Mouse (Mus musculus) gastrocnemius, postnatal 10 days (tissue): ENCODE data around the gene Dlst. TPM values are rescaled to one million over a fixed set of nuclear protein-coding genes. Genes with fewer than 3 reads are reported as not detected.
"Not testable (repeated sequence)": the region's sequence is repeated elsewhere in the genome, so short reads cannot be mapped to it uniquely, and the experiment has no call there.

Experiments
- DNase-seq: peaks from one replicate; pipeline ENCODE4 v3.0.0; 2021; ENCODE audit warnings: mixed read lengths
- total RNA-seq, 2 experiments: library from RNA; stranded (reverse); gene quantifications; 2 replicates each; pipeline ENCODE4 v1.2.3; 2021

Gene Dlst
- total RNA-seq, 2 experiments from 2014 or later = 284 to 308 TPM

DNA sequence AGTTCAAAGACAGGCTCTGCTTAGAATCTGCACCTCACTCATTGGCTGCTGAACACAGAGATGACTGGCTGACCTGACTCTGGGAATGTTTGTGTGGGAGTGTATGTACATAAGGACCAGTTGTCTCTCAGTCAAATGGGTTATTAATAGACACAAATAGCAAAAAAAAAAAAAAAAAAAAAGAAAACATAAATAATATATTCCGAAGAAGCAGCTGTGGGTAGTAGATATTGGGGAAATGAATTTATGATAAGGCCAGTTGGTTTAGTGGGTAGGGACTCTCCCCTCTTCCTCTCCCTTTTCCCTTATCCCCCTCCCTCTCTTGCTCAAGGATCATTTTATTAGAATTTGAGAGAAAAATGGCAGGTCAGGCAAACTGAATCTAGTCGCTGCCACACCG is 3.3 kb downstream of the Dlst start:
- no peak for DNase-seq

DNA sequence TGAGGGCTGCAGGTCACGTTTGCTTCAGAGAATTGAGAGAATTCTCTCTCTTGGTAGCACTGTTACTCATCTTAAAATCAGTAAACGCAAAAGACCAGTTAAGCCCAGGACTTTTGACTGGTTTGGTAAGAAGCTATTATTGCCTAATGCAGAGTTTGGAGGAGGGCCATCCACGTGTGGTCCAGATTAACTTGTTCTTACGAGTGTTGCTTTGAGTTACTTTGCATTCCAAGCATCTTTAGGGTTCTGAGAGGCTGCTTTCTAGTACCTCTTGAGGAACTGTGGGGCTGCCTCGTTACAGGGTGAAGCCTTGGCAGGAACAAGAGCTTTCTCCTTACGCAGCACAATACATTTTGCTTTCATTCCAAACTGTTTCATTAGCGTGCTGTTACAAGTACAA is 5.0 kb downstream of the Dlst start:
- DNase-seq = no peak

DNA sequence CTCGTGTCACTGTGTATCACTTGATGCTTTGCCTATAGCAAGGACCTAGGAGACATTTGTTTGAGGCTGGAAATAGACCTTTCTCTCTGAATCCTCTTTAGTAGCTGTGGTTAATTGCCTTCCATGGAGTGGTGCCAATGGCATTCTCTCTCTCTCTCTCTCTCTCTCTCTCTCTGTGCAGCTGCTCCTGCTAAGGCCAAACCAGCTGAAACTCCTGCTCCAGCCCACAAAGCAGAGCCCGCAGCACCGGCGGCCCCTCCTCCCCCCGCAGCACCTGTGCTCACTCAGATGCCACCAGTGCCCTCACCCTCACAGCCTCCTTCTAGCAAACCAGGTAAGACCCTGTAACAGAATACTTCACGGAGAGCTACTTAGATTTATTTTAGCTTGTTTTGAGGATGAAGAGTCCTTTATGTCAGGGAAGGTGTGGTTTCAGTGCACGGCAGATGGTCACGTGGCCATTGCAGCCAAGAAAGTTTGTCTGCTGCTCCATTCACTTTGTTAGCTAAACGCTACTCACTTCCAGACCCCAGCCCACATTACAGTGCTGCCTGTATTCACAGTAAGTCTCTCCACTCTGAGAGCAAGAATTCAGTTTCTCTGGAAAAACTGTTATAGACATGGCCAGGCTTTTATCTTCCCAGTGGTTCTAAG is 11.3 kb downstream of the Dlst start:
- DNase-seq = no peak

DNA sequence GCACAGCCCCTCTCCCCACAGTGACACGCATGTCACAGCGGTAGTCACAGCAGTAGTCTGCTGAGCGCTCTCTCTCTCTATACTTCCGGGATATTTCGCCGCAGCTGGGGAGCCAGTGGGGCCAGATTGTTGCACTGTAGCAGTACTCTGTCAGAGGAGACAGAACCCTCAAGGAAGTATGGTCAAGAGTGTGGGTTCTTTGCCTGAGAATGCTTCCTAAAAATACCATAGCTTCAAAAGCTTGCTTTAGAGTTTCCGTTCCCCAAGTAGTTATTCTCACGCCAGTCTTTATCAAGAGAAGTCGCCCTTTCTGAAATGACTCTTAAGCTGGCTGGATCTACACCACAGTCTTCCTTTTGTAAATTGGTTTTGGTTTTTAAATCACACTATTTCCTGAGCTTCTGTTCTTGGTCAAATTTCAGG is 12.5 kb downstream of the Dlst start:
- no peak for DNase-seq

DNA sequence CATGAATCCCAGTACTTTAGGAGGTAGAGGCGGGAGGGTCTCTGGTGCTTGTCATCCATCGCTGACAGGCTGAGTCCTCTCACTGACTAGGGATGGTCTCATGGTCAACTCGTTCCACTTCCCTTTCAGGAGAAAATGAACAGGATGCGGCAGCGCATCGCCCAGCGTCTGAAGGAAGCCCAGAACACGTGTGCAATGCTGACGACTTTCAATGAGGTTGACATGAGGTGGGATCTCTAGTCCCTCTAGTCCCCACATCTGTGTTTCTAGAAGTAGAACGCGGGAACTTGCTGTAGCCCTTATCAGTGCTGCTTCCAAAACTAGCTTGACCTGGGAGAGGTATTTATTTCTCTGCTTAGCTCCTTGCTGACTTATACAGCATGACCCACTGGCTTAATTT is 13.0 kb downstream of the Dlst start:
- DNase-seq = no peak

DNA sequence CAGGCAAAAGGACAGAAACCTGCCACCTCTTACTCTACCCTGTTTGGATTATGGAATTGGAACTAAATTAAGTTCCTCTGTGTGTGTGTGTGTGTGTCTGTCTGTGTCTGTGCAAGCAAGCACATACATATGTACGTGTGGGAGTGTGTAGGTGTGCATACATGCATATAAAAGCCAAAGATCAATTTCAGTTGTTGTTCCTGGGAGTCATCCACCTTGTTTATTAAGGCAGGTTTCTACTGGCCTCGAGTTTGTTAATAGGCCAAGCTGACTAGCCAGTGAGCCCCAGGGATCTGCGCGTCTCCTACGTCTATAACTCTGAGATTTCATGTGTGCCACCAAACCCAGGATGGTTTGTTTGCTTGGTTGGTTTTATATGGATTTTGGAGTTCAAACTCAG is 14.1 kb downstream of the Dlst start:
- no peak for DNase-seq

DNA sequence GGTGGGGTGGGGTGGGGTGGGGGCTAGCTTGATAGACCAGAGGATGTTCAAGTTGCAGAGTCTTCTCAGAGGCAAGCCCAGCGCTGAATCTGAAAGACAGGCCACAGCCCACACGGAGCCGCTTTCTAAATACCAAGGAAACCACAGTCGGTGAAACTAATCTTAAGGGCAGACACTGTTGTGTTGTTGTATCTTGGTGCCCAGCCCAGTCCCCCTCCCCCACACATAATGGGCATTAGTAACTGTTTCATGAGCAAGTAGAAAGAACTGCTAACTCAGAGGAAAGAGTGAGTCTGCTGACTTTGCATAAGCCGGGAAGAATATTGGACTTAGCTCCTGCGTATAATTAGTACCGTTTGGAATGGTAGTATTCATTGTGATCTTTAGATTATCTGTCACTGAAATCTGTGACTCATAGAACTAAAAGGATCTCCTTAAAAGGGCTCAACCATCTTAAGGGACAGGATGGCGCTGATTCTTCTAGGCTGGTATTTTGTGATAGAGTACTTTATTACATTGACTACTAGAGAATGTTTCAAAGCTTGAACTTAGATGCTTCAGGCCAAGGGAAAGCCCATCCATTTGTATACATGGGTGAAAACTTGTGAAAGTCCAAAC is 16.5 kb downstream of the Dlst start:
- no peak for DNase-seq

DNA sequence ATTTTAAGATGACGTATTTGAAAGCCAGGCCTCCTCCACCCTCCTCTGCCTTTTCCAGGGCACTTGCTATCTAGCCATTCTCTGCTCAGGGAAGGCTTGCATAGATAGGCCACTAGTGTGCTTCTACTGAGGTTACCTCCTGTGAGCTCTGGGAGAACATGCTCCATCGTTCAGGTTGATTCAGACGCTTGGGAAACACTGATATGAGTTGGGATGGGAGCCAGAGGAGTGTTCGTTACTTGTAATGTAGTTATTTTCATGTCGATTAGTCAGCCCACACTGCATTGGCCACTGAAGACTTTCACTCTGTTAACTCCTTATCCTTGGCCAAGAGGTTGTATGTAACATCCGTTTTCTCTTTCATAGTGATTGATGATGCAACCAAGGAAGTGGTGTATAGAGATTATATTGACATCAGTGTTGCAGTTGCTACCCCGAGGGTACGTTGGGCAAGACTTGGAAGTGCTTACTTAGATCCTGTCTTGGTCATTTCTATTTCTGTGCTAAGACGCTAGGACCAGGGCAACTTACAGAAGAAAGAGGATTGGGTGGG is 18.9 kb downstream of the Dlst start:
- DNase-seq = no peak

DNA sequence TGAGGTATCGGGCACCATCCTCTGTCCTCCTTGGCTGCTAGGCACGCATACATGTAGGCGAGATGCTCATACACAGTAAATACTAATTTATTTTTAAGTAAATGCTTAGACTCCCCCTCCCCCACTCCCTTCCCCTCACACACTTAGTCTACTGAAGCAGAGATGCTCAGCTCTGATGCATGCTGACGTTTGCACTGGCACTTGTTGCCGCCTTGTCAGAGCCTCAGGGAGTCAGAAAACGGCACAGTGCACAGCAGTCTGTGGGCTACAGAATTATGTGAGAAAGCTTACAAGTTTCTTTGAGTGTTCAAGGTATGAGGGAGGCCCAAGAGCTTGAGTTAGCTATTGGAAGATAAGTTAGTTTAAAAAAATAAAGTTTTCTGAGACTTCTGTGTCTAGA is 20.7 kb downstream of the Dlst start:
- no peak for DNase-seq

DNA sequence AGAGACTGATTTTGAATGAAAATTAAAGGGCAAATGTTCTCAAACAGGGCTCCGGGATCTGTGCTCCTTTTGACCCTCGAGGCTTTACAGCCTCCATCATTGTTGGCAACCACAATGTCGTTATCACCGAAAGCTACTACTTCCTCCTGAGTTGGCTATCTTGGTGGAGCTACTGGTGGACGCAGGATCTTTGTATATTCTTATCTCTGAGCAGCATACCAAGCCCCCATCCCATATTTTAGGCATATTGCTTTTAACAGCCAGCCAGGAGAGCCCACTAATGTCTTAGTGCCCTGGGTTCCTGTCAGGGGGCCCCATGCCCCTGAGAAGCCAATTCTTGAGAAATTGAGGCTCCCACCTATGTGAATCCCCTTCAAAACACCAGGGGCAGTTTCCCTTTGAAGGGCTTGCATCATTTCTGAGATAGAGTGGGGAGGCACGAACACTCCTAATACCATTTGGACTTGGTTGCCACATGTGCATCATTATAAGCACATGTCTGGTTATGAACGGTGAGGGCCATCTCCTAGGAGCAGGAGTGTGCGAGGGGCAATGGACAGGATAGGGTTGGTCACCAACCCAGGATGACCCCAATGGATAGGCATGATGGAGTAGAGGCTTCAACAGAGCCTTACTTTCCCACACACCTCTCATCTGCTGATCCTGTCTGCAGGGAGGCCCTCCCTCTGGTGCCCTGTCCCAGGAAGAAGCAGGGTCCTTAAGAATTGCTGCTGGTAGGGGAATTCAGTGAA is 23.6 kb downstream of the Dlst start:
- DNase-seq = no peak

DNA sequence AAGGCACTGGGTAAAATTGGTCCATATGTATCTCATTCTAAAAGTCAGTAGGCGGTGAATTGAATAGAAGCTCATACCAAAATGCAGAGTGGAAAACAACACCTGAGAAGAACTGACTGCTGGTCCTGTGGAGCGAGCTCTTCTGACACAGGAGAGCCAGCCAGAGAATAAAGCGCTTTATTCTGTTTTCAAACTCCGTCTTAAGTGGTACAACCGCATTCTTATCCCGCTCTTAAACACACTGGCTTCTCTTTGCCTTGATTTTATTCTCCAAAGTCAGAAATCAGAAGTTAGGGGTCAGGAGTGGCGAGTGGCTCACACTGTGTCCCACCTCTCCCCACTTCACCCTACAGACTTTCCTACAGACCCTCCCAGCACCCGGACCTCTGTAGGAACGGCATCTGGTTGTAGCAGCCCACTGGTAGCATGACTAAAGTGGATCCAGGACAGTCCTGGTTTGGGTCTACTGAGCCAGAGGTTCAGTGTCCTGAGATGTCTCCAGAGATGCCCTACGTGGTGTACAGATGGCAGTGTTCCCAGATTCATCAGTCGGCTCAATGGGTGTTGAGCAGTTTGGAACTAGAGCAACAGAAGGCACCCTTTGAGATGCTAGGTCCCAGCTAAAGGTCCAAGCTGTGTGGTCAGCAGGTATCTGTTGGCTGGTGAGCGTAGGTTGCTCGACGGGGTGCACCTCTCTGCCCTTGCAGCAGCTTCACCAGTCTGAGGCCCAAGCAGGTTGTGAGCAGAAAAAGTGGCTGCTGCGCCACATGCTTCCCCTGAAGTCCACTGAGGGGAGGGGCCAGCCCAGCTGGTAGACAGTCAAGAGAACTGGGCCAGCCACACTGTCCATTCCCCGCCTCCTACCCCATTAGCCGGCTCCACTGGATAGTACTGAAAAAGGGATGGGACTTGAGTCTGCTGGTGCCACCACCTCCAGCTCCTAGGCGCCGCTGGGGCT is 25.2 kb downstream of the Dlst start:
- DNase-seq = peak; percentile 29

DNA sequence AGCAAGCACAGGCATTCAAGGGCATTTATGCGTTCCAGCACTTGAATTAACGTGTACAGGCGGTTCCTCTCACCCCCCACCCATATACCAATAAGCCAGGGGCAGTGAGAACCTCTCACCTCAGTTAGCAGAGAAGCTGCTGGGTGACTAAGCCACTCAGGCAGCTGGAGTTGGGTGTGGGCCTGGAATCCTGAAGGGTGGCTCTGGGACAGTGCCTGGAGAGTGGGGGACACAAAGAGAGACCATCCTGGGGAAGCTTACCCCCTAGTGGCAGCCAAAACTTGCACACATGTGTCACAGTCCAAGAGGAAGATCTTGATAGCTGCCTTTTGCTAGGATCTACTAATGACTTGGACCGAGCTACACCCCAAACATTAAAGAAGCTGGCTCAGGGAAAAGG is 26.0 kb downstream of the Dlst start:
- no peak for DNase-seq

DNA sequence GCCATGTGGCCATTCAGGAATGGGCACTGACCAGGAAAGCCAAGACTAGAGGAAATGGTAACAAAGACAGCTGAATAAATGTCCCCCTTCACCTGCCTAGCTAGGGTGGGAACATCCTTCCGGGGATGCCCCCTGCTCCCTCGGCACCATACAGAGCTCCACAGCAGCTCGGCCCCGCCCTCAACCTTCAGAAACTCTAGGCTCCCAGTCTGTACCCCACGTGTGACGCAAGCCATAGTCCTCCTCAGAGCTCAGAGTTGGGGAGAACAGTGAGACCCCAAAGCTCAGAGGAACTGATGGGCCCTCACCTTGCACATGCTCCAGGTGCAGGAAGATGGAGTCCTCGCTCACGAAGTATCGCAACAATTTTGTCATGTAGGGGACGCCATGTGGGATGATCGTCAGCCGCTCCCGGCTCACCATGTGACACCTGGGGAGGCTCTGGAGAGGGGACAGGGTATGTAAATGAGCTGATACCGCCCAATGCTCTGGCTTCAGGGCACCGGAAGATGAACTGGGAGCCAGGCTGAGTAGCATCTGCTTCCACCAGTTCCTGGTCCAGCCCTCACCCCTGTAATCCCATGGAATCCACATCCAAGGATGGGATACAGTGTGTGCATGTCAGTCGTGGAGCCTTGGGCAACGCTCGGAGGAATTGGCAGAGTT is 29.5 kb downstream of the Dlst start:
- DNase-seq = no peak

DNA sequence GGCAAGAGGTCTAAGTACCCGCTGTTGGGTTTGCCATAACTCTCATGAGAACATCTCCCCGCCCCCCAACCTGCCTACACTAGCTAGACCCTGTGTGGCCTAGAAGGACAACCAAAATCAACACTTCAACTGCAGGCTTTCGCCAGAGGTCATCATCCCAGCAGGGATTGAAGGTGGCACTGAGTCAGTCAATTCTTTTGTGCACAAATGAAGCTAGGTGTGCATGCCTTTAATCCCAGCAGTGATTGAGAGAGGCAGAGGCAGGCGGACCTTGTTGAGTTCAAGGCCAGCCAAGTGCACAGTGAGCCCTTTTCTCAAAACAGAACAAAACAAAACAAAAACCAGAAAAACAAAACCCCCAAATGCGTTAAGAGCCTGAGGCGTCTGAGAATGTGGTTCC is 30.5 kb downstream of the Dlst start:
- DNase-seq = no peak

DNA sequence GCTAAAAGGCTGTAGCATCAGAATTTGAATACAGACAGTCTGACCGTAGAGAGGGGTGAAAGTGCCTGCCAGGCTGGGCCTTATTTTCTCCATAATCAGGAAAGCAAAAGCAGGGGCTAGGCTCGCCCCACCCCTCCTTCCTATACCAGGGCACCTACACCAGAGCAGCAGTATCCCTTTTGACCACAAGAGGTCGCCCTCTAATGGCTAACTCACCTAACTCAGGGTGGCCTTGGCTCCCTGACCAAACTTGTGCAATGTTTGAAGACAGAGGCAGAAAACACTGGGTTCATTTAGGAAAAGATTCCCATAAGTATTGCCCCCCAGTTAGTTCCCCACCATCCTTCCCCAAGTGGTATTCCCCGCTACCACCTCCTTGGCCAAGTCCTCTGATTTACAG is 32.2 kb downstream of the Dlst start:
- peak; percentile 91 for DNase-seq

DNA sequence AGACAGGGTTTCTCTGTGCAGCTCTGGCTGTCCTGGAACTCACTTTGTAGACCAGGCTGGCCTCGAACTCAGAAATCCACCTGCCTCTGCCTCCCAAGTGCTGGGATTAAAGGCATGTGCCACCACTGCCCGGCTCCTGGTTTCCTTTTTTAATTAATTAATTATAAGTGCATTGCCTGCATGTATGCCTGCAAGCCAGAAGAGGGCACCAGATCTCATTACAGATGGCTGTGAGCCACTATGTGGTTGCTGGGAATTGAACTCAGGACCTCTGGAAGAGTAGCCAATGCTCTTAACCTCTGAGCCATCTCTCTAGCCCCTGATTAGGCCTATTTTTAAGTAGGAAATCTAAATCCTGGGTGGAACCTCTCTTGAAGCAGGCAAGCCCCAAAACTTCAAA is 33.6 kb downstream of the Dlst start:
- DNase-seq = not testable (repeated sequence)

DNA sequence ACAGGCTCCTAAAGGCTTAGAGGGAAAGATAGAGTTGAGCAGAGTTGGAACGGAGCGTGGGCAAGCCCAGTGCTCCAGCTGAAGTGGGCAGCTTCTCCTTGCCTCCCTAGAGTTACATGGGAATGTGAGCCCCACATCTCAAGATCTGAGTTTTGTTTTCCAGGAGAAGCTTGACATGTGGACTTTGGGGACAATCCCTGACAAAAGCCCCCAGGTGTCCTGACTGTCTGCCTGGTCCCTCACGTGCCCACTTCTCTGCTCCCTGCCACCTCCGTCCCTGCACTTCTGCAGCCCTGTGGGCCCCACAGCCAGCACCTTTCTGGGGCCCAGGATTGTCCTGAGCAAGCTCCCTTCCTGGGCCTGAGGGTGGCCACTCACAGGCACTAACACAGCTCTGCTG is 34.2 kb downstream of the Dlst start:
- no peak for DNase-seq

DNA sequence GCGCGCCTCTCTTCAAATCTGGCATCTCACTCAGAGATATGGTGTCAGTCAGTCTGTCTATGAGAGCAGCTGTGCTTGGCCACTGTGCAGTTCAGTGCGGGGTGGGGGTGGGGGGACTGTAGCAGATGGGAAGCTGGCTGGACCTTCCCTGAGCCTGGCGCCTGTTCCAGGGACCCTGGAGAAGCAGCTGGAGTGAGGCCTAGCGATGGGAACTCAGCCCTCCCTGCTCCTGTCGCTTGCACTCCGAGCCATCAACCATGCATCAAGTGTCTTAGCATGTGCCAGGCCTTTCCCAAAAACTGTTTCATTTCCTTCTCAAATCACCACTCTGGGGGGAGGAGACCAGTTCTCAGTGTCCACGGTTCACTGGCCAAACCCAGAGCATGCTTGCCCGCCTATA is 35.0 kb downstream of the Dlst start:
- peak; percentile 71 for DNase-seq

DNA sequence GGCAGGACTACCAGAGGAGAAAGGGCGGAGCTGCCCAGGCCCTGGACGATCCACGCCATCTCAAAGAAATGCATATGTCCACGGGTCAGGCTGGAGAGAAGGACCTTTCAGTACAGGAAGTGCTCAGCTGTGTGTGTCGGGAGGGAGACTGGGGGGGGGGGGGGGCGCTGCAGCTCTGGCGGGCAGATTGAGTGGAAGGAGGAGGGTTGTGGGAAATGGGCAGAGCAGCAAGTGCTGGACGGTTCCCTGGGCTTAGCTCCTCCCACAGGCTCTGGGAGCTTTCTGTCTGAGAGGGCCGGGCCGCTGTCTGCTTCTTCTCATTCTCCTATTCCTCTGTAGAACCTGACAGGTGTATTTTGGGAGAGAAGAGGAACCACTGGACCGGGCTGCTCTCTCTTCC is 35.7 kb downstream of the Dlst start:
- no peak for DNase-seq

DNA sequence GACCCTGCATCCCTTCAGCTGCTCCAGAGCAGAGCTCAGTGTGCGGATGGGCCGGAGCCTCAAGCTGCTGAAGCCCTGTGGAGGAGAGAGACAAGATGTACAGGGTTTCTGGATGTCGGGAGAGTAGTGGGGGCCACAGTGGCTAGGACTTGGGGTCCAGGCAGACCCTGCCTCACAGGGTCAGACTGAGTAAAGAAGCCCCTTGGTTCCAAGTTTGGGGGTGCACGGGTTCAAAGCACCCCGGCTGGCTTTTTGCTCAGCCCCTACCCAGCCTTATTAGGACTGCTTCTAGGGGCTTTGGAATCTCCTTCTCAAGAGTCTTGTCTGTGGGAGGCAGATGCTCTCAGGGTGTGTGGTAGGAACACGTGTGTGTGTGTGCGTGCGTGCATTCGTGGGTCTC is 36.2 kb downstream of the Dlst start:
- DNase-seq = no peak

DNA sequence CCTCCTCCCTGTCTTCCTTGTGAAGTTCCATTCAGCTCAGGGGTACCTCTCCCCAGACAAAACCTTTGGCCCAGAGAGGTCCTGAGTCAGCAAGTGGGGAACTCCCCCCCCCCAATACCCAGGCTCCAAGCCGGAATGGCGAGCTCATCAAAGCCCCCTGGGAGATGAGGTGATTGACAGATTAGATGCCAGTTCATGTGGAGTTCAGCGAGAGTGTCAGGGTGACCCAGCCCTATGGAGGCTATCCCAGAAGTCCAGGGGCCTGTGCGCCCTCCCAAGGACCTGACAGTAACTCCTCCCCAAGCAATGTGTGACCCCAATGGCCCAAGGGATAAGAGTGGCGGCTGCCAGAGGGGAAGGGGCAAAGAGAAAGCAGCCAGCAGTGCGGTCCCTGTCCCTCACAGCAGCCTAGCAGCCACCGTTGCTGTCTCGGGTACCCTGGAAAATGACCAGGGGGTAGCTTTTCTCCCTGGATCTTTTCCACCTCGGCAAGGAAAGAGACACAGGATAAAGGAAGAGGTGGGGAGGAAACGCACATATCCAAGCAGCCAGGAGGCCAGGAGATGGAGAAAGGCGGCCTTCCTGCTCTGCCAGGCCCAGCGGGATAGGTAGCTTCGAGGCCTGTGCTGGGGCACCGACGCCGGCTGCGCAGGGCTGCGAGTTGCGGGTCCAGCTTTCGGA is 39.8 kb downstream of the Dlst start:
- DNase-seq = no peak
